Mouse (Mus musculus): Measurements from ENCODE around the gene Nr1h2.
A peak's percentile ranks its signal among the peaks of the same experiment; 100 is the strongest.

Nr1h2 gene

DNA sequence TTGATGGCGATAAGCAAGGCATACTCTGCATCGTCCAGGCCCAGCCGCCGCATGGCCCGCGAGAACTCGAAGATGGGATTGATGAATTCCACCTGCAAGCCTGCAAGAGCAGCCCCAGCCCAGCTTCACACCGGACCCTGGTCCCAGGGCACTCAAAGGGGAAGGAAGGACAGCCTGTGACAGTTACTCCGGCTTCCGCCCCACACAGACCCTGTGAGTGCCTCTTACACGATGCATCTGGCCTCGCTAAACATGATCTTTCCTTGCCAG, 3.4 kb downstream of the Nr1h2 start:
- no peak for DNase-seq (ENCODE audit: low read depth, low spot score)
- Histone ChIP-seq H3K36me3 (ENCODE audit: control insufficient read depth, insufficient read depth, low read length, poor library complexity, severe bottlenecking) (peaks cover 18% of the 10 kb centered on the region), H3K27me3 (ENCODE audit: control insufficient read depth, insufficient read depth, low read length, poor library complexity, severe bottlenecking) (no peaks in the 10 kb centered on the region)

DNA sequence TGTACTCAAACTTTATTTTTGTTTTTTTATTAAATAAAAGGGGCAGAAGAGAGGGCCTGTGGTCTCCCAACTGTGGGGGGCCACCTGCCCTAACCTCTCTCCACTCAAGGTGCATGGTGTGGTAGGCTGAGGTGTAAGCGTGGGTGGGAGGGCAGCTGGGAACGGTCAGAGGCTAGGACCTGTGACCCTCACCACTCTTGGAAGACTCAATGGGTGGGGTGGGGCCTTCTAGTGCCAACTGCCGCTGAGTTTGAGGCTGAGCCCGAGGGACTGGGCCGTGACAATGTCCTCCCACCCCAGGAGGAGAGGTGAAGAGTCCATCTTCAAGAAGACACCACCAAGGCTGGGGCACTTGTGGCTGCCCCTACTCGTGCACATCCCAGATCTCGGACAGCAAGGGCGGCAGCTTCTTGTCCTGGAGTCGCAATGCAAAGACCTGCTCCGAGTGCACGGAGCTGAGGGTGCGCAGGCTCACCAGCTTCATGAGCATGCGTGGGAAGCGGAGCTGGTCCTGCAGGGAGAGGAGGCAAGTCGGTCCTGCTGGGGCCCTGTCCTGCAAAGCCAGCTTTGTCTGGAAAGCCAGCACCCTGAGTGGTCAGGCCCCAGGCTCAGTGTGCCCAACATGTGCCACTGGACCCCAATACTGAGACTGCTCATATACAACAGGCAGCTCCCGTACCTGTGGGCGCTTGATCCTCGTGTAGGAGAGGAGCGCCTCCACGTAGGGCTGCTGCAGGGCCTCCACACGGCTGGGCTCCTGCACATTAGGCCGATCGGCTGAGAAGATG, 3.9 kb downstream of the Nr1h2 start:
- DNase-seq (ENCODE audit: low read depth, low spot score): peak; percentile 15
- Histone ChIP-seq H3K36me3 (ENCODE audit: control insufficient read depth, insufficient read depth, low read length, poor library complexity, severe bottlenecking) (peaks cover 18% of the 10 kb centered on the region), H3K27me3 (ENCODE audit: control insufficient read depth, insufficient read depth, low read length, poor library complexity, severe bottlenecking) (no peaks in the 10 kb centered on the region)

DNA sequence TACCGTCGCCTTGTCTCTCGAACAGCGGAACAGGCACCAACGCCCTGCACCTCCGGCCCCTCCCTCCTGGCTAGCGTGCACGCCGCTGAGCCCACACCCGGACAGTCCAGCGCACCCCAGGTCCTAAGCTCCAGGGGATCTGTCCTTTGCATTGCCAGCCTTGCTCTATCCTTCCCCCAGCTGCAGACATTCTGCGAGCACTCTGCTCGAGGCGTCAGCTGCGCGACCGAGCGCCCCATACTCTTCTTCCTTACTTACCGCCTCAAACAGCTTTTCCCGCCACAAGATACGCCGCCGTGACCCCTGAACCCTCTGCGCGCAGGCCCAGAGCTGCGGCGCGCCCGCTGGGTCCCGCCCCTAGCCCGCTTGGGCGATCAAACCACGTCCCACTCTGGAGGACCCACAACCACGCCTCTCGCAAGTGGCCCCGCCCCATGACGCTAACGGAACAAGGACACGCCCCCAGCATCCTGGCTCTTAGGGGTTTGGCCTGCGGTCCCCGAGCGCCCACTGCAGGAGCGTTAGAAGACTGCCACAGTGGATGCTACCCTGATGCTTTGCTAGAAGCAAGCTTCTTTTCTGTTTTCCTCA, 5.2 kb downstream of the Nr1h2 start, which contains the start of gene Pold1:
TSS of gene Pold1 (minus strand) at position 353 of the 591 bp plus-strand sequence.
- peak; percentile 100 for DNase-seq (ENCODE audit: low read depth, low spot score)
- H3K36me3 ChIP-seq (ENCODE audit: control insufficient read depth, insufficient read depth, low read length, poor library complexity, severe bottlenecking): peaks cover 18% of the 10 kb centered on the region
- no peaks in the 10 kb centered on the region for H3K27me3 ChIP-seq (ENCODE audit: control insufficient read depth, insufficient read depth, low read length, poor library complexity, severe bottlenecking)

DNA sequence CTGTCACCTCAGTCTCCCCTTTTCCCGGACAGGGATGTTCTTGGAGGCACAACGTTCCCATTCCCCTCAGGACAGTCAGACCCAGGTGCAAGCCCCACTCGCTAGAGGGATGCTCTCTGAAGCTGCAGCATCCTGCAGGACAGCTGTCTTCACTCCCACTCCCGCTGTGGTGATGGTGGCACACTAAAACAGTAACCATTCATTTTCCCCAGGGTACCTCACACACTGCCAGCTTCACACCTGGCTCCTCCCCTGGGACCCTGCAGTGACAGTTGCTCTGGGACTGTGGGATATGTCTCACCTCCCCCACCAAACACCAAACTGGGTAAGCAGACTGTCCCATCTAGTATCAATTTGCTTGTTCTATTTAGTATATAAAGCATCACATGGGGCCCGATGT, 6.0 kb downstream of the Nr1h2 start:
- no peaks in the 10 kb centered on the region for H3K27me3 ChIP-seq (ENCODE audit: control insufficient read depth, insufficient read depth, low read length, poor library complexity, severe bottlenecking)
- peaks cover 18% of the 10 kb centered on the region for H3K36me3 ChIP-seq (ENCODE audit: control insufficient read depth, insufficient read depth, low read length, poor library complexity, severe bottlenecking)
- peak; percentile 57 for DNase-seq (ENCODE audit: low read depth, low spot score)

DNA sequence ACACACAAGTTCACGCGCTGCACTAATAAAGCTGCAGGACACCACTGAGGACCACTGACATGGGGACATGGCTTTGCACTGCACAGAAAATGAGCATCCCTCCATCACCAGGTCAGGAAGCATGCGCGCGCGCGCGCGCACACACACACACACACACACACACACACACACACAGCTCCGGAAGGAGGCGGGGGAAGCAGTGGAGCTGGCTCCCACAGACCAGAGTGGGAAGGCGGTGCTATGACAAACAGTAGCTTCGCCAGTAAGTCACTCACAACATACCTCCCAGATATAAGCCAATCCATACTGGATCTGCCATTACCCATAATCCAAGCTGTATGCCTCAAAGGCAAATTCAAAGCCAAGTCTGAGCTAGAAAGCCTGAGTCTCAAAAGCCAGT, 6.7 kb downstream of the Nr1h2 start:
- Histone ChIP-seq H3K27me3 (ENCODE audit: control insufficient read depth, insufficient read depth, low read length, poor library complexity, severe bottlenecking) (no peaks in the 10 kb centered on the region), H3K36me3 (ENCODE audit: control insufficient read depth, insufficient read depth, low read length, poor library complexity, severe bottlenecking) (peaks cover 19% of the 10 kb centered on the region)
- peak; percentile 62 for DNase-seq (ENCODE audit: low read depth, low spot score)

DNA sequence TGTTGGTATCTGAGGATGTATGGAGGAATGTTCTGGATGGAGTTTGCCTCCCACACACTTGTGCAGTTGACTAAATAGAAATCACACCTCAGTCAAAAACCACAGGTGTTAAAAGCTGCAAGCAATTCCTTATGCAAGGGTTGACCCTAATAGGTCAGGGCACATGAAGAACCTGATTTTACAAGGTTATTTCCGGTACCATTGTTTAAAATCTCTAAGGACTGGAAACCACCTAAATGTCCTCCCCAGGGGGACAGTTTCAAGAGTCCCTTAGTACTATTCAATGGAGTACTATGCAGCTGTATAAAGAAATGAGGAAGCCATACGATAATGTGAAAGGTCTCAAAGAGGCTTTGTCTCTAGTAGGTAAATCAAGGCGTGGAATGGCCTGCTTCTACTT, 7.5 kb downstream of the Nr1h2 start:
- H3K27me3 ChIP-seq (ENCODE audit: control insufficient read depth, insufficient read depth, low read length, poor library complexity, severe bottlenecking): no peaks in the 10 kb centered on the region
- H3K36me3 ChIP-seq (ENCODE audit: control insufficient read depth, insufficient read depth, low read length, poor library complexity, severe bottlenecking): peaks cover 19% of the 10 kb centered on the region
- peak; percentile 74 for DNase-seq (ENCODE audit: low read depth, low spot score)

DNA sequence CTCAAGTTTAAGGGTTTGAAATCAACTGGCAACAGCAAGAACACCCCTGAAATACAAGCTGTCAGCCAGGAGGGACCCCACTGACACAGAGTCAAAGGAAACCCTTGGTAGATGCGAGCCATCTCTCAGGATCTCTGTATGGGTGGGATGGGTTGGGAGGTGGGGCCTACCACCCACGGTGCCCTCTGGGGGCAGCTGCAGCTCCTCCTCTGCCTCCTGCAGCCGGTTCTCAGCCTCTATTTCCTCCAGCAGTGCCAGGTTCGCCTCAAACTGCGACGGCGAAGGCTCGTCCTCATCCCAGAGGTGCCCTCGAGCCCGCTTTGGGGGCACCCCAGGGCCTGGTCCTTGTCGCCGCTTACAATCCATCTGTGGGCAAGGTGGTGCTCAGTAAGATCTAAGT, 10.7 kb downstream of the Nr1h2 start:
- Histone ChIP-seq H3K36me3 (ENCODE audit: control insufficient read depth, insufficient read depth, low read length, poor library complexity, severe bottlenecking) (peaks cover 19% of the 10 kb centered on the region), H3K27me3 (ENCODE audit: control insufficient read depth, insufficient read depth, low read length, poor library complexity, severe bottlenecking) (no peaks in the 10 kb centered on the region)
- no peak for DNase-seq (ENCODE audit: low read depth, low spot score)

DNA sequence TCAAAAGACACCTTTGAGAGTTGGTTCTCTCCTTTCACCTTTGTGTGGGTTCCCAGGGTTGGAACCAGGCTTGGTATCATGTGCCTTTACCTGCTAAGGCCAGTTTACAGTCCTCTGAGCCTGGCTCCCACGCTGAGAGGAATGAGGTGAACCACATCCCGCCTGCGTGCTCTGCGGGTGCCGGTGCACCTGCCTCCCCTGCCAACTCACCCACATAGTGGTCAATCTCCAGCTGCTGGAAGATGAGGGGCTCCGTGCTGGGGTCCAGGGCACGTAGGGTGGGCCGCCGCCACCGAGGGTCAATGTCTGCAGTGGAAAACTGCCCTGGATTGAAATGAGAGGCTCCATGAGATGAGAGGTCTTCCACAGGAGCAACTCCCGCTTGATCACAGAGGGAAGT, 11.2 kb downstream of the Nr1h2 start:
- Histone ChIP-seq H3K27me3 (ENCODE audit: control insufficient read depth, insufficient read depth, low read length, poor library complexity, severe bottlenecking) (no peaks in the 10 kb centered on the region), H3K36me3 (ENCODE audit: control insufficient read depth, insufficient read depth, low read length, poor library complexity, severe bottlenecking) (peaks cover 22% of the 10 kb centered on the region)
- DNase-seq (ENCODE audit: low read depth, low spot score): no peak

DNA sequence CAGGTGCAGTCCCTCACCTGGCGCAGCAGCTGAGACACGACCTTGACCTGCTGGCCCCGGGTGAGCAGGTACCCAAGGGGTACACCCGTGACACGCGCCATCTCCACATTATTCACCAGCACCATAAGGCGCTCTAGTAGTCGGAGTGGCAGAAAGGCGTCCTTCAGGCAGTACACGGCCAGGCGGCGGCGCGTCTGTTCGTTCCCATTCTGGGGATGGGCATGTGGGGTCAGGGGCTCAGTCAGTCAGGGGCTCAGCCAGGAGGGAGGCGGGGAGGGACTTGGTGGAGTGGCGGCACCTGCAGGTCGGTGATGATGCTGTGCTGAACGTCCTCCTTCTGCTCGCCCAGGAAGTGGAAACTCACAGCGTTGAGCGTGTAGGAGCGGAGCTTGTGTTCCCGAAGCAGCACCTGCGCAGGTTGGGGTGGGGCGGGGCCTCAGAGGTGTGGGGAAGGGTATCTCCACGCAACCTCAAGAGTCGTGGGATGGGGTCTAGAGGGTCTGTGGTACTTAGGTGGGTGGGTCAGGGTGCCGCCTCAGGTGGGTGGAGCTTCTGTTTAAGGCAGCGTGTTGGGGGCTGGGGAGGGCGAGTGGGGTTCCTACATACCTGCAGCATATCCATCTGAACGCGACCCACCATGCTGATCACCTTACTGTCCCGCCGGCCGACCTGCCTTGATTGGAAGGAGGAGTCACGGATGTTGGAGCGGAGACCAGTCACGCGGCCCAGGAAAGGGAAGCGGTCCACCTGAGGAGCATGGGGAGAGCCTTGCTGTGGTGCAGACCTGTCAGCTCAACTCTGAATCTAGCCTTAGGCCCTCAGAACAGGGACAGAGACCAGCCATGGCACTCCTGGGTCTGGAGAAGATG, 14.8 kb downstream of the Nr1h2 start:
- H3K27me3 ChIP-seq (ENCODE audit: control insufficient read depth, insufficient read depth, low read length, poor library complexity, severe bottlenecking): no peaks in the 10 kb centered on the region
- DNase-seq (ENCODE audit: low read depth, low spot score): no peak
- H3K36me3 ChIP-seq (ENCODE audit: control insufficient read depth, insufficient read depth, low read length, poor library complexity, severe bottlenecking): peaks cover 30% of the 10 kb centered on the region

DNA sequence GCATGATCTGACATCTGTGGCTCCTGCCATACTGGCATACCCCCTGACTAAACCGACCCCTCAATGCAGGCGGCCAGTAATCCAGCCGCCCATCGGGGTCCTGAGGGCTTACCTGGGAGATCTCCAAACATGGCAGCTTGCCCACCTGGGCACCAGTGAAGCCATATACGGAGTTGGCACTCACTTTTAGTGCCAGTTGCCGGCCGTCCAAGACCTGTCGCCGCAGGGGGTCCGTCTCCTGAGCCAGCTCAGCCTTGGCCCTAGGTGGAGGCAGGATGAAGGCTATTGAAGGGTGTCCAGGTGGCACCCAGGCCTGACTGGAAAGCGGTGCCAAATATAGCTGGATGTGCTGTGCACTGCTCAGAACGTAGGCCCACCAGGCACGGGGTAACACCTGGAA, 16.3 kb downstream of the Nr1h2 start:
- peaks cover 28% of the 10 kb centered on the region for H3K36me3 ChIP-seq (ENCODE audit: control insufficient read depth, insufficient read depth, low read length, poor library complexity, severe bottlenecking)
- DNase-seq (ENCODE audit: low read depth, low spot score): no peak
- no peaks in the 10 kb centered on the region for H3K27me3 ChIP-seq (ENCODE audit: control insufficient read depth, insufficient read depth, low read length, poor library complexity, severe bottlenecking)

DNA sequence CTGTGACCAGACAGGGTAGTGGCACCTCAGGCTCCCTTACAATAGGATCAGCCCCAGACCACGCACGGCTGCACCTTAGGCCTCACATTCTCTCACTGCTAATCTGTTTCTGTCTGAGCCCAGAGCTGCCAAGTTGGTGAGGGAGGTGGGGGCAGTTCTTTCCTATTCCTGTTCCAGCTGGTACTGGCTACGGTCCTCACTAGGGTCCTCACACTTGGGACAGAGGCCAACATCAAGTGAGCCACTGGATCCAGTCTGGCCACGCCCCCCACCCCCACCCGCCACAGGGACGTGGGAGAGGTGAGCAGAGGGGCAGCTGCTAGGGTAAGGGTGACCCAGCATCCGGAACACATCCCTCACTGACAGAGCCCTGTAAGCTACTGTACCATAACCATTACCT, 16.7 kb downstream of the Nr1h2 start:
- H3K27me3 ChIP-seq (ENCODE audit: control insufficient read depth, insufficient read depth, low read length, poor library complexity, severe bottlenecking): no peaks in the 10 kb centered on the region
- no peak for DNase-seq (ENCODE audit: low read depth, low spot score)
- peaks cover 28% of the 10 kb centered on the region for H3K36me3 ChIP-seq (ENCODE audit: control insufficient read depth, insufficient read depth, low read length, poor library complexity, severe bottlenecking)

DNA sequence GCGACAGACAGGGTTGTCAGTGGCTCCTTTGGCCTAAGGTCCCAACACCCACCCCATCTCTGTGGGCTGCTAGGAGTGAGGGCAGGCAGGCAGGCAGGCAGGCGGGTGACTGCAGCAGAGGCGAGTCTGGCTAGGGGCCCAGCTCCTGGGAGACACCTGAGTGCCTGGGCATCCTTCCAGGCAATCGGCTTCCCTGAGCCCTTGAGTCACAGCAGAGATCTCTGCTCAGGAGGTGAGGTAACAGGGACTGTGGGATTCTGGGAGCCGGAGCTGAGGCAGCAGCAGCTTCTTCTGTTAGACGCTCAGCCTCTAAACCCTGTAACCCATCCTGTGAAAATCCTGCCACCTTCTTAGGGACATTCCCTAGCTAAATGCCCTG, 17.2 kb downstream of the Nr1h2 start:
- peaks cover 25% of the 10 kb centered on the region for H3K36me3 ChIP-seq (ENCODE audit: control insufficient read depth, insufficient read depth, low read length, poor library complexity, severe bottlenecking)
- no peak for DNase-seq (ENCODE audit: low read depth, low spot score)
- no peaks in the 10 kb centered on the region for H3K27me3 ChIP-seq (ENCODE audit: control insufficient read depth, insufficient read depth, low read length, poor library complexity, severe bottlenecking)

DNA sequence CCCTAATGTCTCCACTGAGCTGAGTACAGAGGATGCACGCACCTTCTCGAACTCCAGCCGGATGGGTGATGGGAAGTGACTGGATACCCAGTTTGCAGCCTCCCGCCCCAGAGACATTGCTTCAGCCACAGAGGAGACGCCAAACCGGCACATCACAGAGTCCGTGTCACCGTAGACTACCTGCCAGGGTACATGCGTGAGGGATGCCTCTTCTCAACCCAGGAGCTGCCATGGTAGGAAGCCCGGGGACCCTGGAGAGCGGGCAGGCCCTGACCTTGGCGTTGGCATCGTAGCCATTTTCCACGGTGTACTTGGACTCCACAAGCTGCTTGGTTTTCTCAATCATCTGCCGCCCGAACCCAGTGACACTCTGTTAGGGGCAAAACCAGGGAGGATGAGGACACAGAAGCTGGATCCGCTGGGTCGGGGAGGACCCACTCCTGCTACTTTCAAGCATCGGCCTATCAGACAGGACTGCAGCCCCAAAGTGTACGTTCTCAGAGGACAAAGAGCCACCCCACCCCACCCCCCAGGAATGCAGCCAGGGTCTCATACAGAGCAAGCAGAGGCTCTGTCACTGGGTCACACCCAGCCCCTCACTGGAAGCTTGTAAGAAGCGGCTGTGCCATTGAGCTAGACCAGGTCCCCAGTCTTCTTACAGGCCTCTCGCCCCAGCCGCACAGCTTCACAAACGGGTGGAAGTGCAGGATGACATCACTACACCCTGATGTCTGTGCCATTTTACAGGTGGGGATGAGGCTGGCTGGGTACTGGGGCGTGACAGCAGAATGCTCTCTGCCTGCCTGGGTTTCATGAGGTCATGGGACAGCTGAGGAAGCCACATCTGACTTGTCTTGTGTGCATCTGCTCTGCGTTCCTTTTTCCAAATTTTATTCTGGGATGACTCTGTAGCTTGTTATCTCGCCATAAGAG, 17.8 kb downstream of the Nr1h2 start:
- no peaks in the 10 kb centered on the region for H3K27me3 ChIP-seq (ENCODE audit: control insufficient read depth, insufficient read depth, low read length, poor library complexity, severe bottlenecking)
- DNase-seq (ENCODE audit: low read depth, low spot score): peak; percentile 88
- peaks cover 21% of the 10 kb centered on the region for H3K36me3 ChIP-seq (ENCODE audit: control insufficient read depth, insufficient read depth, low read length, poor library complexity, severe bottlenecking)

DNA sequence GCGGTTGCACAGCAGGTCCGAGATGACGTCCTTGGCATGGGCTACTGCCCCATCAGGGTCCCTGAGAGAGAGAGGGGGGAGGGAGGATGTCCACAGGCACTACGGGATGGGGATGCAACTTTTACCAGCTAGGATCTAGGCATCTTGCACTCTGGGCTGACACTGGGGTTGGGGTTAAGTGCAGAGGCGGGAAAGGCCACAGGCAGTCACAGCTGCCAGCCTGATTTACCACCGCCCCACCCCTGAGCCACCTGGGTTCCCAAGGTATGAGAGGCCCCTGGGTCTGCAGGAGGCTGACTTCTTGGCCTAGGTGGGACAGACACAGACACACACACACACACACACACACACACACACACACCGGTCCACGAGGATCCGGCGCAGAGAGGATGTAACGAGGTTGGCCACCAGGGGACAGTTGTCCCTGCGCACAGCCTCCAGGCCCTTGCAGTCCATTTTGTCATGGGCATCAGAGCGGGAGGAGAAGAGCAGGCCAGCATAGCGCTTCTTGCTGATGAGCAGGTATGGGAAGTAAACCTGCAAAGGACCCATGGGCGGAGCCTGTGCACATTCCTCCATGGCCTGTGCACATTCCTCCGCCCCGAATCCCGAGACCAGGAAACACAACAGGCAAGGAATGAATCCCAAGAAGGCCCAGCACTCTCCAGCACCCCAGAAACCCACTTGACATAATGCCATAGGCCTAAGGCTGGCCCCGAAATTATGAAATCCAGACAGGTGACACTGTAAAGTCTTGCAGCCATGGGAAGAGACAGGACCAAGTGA, 18.9 kb downstream of the Nr1h2 start:
- DNase-seq (ENCODE audit: low read depth, low spot score): peak; percentile 60
- H3K36me3 ChIP-seq (ENCODE audit: control insufficient read depth, insufficient read depth, low read length, poor library complexity, severe bottlenecking): peaks cover 18% of the 10 kb centered on the region
- H3K27me3 ChIP-seq (ENCODE audit: control insufficient read depth, insufficient read depth, low read length, poor library complexity, severe bottlenecking): no peaks in the 10 kb centered on the region
